Mouse (Mus musculus) kidney, adult 2 months (tissue): ENCODE data around the gene Zbtb4. TPM values are rescaled to one million over a fixed set of nuclear protein-coding genes. Genes with fewer than 3 reads are reported as not detected.

Experiments used
- DNase-seq: peaks from one replicate; pipeline ENCODE4 v3.0.0; 2021
- H3K27ac ChIP-seq: fragments of 200-500 bp; 2 replicates; pipeline ENCODE4 v1.5.1; 2012; ENCODE audit warnings: low read depth, low read length, control low read depth, inconsistent platforms; ENCODE audit not compliant: insufficient read depth
- H3K27me3 ChIP-seq: fragments of 200-500 bp; replicated peaks from 2 replicates; pipeline ENCODE4 v1.6.1; 2012; ENCODE audit warnings: mild to moderate bottlenecking, moderate library complexity, low read length, inconsistent platforms; ENCODE audit not compliant: control insufficient read depth, insufficient read depth
- H3K36me3 ChIP-seq: fragments of 200-500 bp; 2 replicates; pipeline ENCODE4 v1.6.1; 2012; ENCODE audit warnings: mild to moderate bottlenecking, moderate library complexity, low read length, inconsistent platforms; ENCODE audit not compliant: control insufficient read depth, insufficient read depth
- H3K4me1 ChIP-seq: fragments of 200-500 bp; 2 replicates; pipeline ENCODE4 v1.6.1; 2011; ENCODE audit warnings: low read length; ENCODE audit not compliant: control insufficient read depth, insufficient read depth
- H3K4me3 ChIP-seq: fragments of 200-500 bp; 2 replicates; pipeline ENCODE4 v1.5.1; 2011; ENCODE audit warnings: mild to moderate bottlenecking, low read depth, low read length, control low read depth; ENCODE audit not compliant: insufficient read depth
- CTCF ChIP-seq: fragments of 200-500 bp; conservative IDR thresholded peaks from 2 replicates; pipeline ENCODE4 v1.5.1; 2011; ENCODE audit warnings: low read depth, mild to moderate bottlenecking, control low read depth, low read length, moderate library complexity, mixed read lengths; ENCODE audit not compliant: insufficient read depth, insufficient read length
- POLR2A ChIP-seq: fragments of 200-500 bp; IDR thresholded peaks from one replicate; pipeline ENCODE4 v1.6.1; 2011; ENCODE audit warnings: low read depth, low read length, control low read depth
- WGBS: fragments of 180-500 bp; shearing (Covaris S2); methylation state at CpG from one replicate; pipeline ENCODE4 v1.1.7; 2018; 5-methylcytosine and 5-hydroxymethylcytosine counted together
- polyA plus RNA-seq: library from polyadenylated mRNA; depleted of rRNA; stranded (reverse); fragments of >200 nt; gene quantifications from 2 replicates; pipeline ENCODE4 v1.2.3, GENCODE M21; 2012

Gene Zbtb4
- polyA plus RNA-seq, 1 experiment: 22.3 TPM

DNA sequence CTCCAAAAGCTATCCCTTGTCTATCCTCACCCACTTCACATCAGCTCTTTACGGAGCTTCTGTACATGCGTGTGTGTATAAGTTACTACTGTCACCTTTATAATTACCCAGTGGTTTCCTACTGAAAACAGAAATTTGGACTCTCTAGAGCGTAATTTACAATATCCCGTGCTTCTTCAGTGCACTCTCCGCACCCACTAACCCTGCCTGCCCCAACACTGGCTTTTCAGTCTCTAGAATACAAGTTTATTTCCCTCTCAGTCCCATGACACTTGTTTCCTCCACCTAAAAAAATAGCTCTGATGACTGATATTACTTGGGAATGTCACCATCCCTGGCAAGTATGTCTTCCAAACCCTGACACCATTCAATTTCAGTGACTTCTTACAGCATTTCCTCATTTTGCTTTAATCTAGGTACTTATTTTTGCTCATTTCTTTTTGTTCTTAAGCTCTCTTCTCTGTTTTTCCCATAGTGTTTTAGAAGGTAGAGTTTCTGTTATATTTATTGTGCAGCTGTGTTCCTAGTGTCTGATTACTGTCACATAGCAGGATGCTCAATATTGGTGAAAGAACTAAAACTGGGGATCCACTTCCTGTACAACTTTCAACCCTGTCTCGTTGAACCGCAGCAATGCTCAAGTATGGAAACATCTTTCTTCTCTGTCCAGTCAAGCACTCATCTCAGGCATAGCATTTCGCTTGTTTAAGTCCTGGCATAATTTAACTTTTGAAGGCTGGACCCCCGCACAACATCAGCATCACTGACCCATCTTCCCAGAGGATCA is 8.2 kb upstream of the Zbtb4 start:
- 22% methylated on average over 9 of the region's 9 CpGs for WGBS
- no peaks in the 10 kb centered on the region for H3K36me3 ChIP-seq
- DNase-seq: no peak
- H3K4me3 ChIP-seq: peak overlapping the region; percentile 68
- no peak for TF ChIP-seq CTCF
- TF ChIP-seq POLR2A: no peak
- H3K27ac ChIP-seq: peak overlapping the region; percentile 56; the same call in 1 of the 2 replicates
- no peaks in the 10 kb centered on the region for H3K27me3 ChIP-seq
- H3K4me1 ChIP-seq: peaks cover 9% of the 10 kb centered on the region; the same call in 1 of the 2 replicates

DNA sequence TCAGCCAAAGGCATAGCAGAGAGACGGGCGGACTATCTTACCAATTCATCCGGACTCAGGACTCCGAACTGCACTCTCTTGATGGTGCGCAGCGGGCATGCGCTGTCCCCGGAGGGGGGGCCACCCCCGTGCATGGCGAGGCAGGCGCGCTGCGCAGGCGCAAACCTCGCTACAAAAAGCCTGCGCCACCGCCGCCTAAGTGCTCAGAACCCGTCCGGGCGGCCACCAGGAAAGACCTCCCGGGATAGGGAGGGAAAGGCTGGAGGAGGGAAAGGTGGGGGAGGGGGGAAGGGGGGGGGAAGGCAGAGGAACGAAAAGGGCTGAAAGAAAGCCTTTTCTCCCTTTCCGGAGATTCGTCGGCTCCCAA is 7.6 kb upstream of the Zbtb4 start:
- under 1% methylated on average over 26 of the region's 26 CpGs for WGBS
- peaks cover 9% of the 10 kb centered on the region; the same call in 1 of the 2 replicates for H3K4me1 ChIP-seq
- peak; percentile 98 for DNase-seq

DNA sequence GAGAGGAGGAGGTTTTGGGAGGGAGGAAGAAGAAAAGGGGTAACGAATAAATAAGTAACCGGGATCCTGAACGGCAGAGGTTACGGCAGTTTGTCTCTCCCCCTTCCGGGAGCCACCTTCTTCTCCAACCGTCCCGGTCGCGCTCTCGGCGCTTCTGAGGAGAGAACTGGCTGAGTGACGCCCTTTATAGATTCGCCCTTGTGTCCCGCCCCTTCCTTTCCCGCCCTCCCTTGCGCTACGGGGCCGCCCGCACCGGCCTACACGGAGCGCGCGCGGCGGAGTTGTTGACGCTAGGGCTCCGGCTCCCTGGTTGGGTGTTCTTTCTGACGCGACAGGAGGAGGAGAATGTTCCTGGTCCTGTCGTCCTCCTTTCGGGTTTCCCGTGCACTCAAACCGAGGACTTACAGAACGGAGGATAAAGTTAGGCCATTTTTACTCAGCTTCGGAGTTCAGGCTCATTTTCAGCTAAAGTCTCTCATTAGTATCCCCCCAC is 7.2 kb upstream of the Zbtb4 start, which contains the start of gene Polr2a:
Gene Polr2a, minus strand, starts transcription at position 160 of the 493 bp plus-strand sequence.
- H3K36me3 ChIP-seq: no peaks in the 10 kb centered on the region
- peak within 1 kb of the TSS; percentile 70 for H3K4me3 ChIP-seq
- WGBS: under 1% methylated on average over 36 of the region's 36 CpGs
- no peak for TF ChIP-seq CTCF
- peak; percentile 100 for TF ChIP-seq POLR2A
- H3K27ac ChIP-seq: peak within 1 kb of the TSS; percentile 99
- DNase-seq: peak; percentile 98
- H3K4me1 ChIP-seq: peaks cover 9% of the 10 kb centered on the region; the same call in 1 of the 2 replicates
- no peaks in the 10 kb centered on the region for H3K27me3 ChIP-seq

More for the DNA sequence above, 7.6 kb upstream of the Zbtb4 start:
- Histone ChIP-seq H3K27me3 (no peaks in the 10 kb centered on the region), H3K4me3 (peak overlapping the region; percentile 68), H3K36me3 (no peaks in the 10 kb centered on the region), H3K27ac (peak overlapping the region; percentile 88)
- TF ChIP-seq CTCF: no peak
- no peak for TF ChIP-seq POLR2A

DNA sequence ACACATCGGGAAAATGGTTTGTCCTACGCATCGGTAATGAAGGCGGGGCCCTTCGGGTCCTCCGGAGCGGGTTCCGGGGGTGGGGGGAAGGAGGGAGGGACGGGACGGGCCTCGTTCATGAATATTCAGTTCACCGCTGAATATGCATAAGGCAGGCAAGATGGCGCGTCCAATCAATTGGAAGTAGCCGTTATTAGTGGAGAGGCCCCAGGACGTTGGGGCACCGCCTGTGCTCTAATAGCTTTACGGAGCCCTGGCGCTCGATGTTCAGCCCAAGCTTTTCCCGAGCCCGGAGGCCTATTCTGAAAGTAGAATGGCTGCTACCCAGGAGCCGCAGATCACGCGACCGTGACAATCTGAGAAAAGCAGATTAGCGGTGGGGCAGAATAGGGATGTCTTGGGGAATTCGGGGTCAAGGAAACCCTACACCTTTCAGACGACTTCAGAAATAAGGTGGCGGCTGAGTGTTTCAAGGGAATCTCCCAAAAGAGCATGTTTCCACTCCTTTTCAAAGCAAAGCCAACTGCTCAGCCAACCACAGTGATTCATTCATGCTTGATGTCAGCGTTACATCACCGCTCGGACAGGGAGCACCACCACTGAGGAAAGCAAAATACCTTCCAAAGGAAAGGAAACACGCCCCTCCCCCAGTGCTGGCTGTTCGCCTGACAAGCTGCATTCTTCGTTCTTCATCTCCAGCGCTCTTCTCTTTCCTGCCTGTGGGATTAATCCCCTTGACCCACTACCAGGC is 6.6 kb upstream of the Zbtb4 start:
- DNase-seq: peak; percentile 96
- under 1% methylated on average over 37 of the region's 37 CpGs for WGBS
- Histone ChIP-seq H3K4me3 (peak overlapping the region; percentile 70), H3K27me3 (no peaks in the 10 kb centered on the region), H3K36me3 (no peaks in the 10 kb centered on the region), H3K4me1 (peaks cover 8% of the 10 kb centered on the region; the same call in 1 of the 2 replicates), H3K27ac (peak overlapping the region; percentile 99)
- TF ChIP-seq POLR2A: peak; percentile 39
- no peak for TF ChIP-seq CTCF

DNA sequence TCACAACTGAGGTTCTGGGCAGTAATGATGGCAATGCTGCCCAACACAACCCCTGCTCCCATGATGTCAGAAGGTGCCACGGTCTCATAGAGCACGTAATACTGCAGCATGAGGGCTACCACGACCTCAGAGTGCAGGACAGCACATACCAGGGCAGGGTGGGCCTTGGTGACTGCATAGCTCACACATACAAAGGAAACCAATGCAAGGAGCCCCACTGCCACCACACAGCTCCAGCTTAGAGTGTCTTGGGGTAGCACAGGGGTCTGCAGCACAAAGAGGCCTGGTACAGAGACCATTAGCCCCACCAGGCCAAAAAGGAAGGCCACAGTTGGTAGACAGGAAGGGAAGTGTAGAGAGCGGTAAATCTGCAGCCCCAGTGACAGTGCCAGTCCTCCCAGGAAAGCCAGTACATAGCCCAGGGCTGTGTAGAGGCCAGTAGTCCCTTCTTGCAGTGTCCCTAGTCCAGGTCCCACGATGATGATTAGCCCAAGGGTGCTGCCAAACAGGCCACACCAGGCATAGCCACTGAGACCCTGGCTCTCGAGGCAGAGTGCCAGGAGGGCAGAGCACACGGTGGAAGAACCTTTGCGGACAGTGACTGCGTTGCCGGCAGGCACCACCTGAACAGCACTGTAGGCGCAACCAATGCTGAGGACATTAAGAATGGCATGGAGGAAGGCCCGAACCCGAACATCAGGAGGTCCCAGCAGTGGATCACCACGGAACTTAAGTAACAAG is 5.4 kb upstream of the Zbtb4 start:
- H3K27me3 ChIP-seq: no peaks in the 10 kb centered on the region
- DNase-seq: no peak
- TF ChIP-seq CTCF (no peak), POLR2A (no peak)
- H3K4me3 ChIP-seq: no peak overlapping the region
- H3K36me3 ChIP-seq: no peaks in the 10 kb centered on the region
- H3K4me1 ChIP-seq: peaks cover 7% of the 10 kb centered on the region; the same call in 1 of the 2 replicates
- no peak overlapping the region for H3K27ac ChIP-seq
- WGBS: 90% methylated on average over 14 of the region's 14 CpGs

DNA sequence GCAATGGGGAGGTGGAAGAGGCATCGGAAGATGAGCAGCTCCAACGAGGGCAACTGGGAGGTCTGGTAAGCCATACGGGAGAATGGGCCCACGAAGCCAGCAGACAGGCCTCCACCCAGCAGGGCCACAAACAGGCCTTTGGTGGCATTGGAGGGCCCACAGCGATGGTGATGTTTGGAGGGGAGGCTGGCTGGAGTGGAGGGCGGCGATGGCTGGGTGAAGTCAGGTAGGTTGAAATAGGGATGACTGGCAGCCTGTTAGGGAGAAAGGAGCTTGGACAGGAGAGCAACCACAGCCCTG is 4.9 kb upstream of the Zbtb4 start:
- H3K27ac ChIP-seq: no peak overlapping the region
- DNase-seq: no peak
- H3K27me3 ChIP-seq: no peaks in the 10 kb centered on the region
- TF ChIP-seq CTCF (no peak), POLR2A (no peak)
- no peak overlapping the region for H3K4me3 ChIP-seq
- peaks cover 7% of the 10 kb centered on the region; the same call in 1 of the 2 replicates for H3K4me1 ChIP-seq
- no peaks in the 10 kb centered on the region for H3K36me3 ChIP-seq
- 94% methylated on average over 7 of the region's 7 CpGs for WGBS
